Mouse (Mus musculus): ENCODE data around the gene Acta2.
A peak's percentile ranks its signal among the peaks of the same experiment; 100 is the strongest.

The Acta2 gene

GRCm38 (mm10) chr19:34192008-34192963 lies 63.1 kb downstream of the Acta2 start, which contains the start of gene Stambpl1:
TSS of gene Stambpl1 (plus strand) at chr19:34192229.
- peak; percentile 61 to 68 for DNase-seq (ENCODE audit: low spot score in 2 of 2)

GRCm38 (mm10) chr19:34191645-34192007 lies 63.8 kb downstream of the Acta2 start:
- DNase-seq (ENCODE audit: low spot score in 2 of 2) = no peak

All from spleen, postnatal 14 days (tissue).